Mouse (Mus musculus) intestine, postnatal 0 days (tissue): Measurements from ENCODE around the gene Hist1h3f. TPM values are rescaled to one million over a fixed set of nuclear protein-coding genes. Genes with fewer than 3 reads are reported as not detected.
"Not testable (repeated sequence)": the region's sequence is repeated elsewhere in the genome, so short reads cannot be mapped to it uniquely, and the experiment has no call there.

Experiments used
- ATAC-seq: fragments of 200-750 bp; cut with Nextera tagmentation; 2 replicates; pipeline ENCODE4 v1.8.0; 2017; ENCODE audit warnings: mild to moderate bottlenecking, moderate TSS enrichment, moderate library complexity
- H3K27ac ChIP-seq: fragments of 300-500 bp; sonication (generic); 2 replicates; pipeline ENCODE4 v1.5.1; 2014; ENCODE audit warnings: mild to moderate bottlenecking, low read depth, low read length, moderate library complexity
- H3K27me3 ChIP-seq: fragments of 300-500 bp; sonication (generic); replicated peaks from 2 replicates; pipeline ENCODE4 v1.6.1; 2014; ENCODE audit warnings: low read length, mixed read lengths; ENCODE audit not compliant: control insufficient read depth, insufficient read depth
- H3K36me3 ChIP-seq: fragments of 300-500 bp; sonication (generic); 2 replicates; pipeline ENCODE4 v1.6.1; 2014; ENCODE audit warnings: mild to moderate bottlenecking, moderate library complexity; ENCODE audit not compliant: control insufficient read depth, insufficient read depth
- H3K4me1 ChIP-seq: fragments of 300-500 bp; sonication (generic); replicated peaks from 2 replicates; pipeline ENCODE4 v1.6.1; 2014; ENCODE audit warnings: antibody characterized with exemption, low read length, mixed read lengths; ENCODE audit not compliant: control insufficient read depth, insufficient read depth
- H3K4me2 ChIP-seq: fragments of 300-500 bp; sonication (generic); replicated peaks from 2 replicates; pipeline ENCODE4 v1.6.1; 2014; ENCODE audit warnings: low read depth, mild to moderate bottlenecking, moderate library complexity
- H3K4me3 ChIP-seq: fragments of 300-500 bp; sonication (generic); 2 replicates; pipeline ENCODE4 v1.5.1; 2014; ENCODE audit warnings: low read depth, low read length
- H3K9ac ChIP-seq: fragments of 300-500 bp; sonication (generic); 2 replicates; pipeline ENCODE4 v1.6.1; 2014; ENCODE audit warnings: mild to moderate bottlenecking, low read depth, low read length
- H3K9me3 ChIP-seq: fragments of 300-500 bp; sonication (generic); 2 replicates; pipeline ENCODE4 v1.6.1; 2016; ENCODE audit warnings: mixed run types; ENCODE audit not compliant: control insufficient read depth
- CTCF ChIP-seq: sonication (generic); IDR thresholded peaks from 2 replicates; pipeline ENCODE4 v1.5.1; 2016; ENCODE audit warnings: low read depth, mild to moderate bottlenecking, control low read depth, antibody characterized with exemption, moderate library complexity
- WGBS: fragments of 180-500 bp; shearing (Covaris S2); extraction: QIAGEN DNeasy Blood & Tissue Kit; methylation state at CpG from one replicate; pipeline ENCODE4 v1.1.7; 2014; 5-methylcytosine and 5-hydroxymethylcytosine counted together
- polyA plus RNA-seq: library from polyadenylated mRNA; unstranded; fragments of >200 nt; fragmentation: Nextera tagmentation; extraction: Ambion mirVana; gene quantifications from 2 replicates; pipeline ENCODE4 v1.2.1, GENCODE M21; 2015

Hist1h3f gene
- polyA plus RNA-seq, 1 experiment from 2014 or later, result 0.37 TPM

GRCm38 (mm10) chr13:23564482-23564881, 20.6 kb downstream of the Hist1h3f start:
- Histone ChIP-seq H3K4me2 (no peak overlapping the region), H3K36me3 (no peaks in the 10 kb centered on the region), H3K9me3 (no peaks in the 10 kb centered on the region), H3K27me3 (no peaks in the 10 kb centered on the region), H3K4me1 (no peaks in the 10 kb centered on the region), H3K4me3 (no peak overlapping the region), H3K9ac (no peak overlapping the region), H3K27ac (no peak overlapping the region)
- TF ChIP-seq CTCF, result no peak
- 79% methylated on average over 2 of the region's 2 CpGs for WGBS
- no peak for ATAC-seq

- not testable (repeated sequence) for H3K27me3 ChIP-seq, H3K4me1 ChIP-seq, H3K36me3 ChIP-seq, H3K9me3 ChIP-seq
- peak overlapping the region; percentile 35 for H3K4me3 ChIP-seq
- 2% methylated on average over 17 of the region's 41 CpGs for WGBS
- ATAC-seq, result peak; percentile 34
- peak overlapping the region; percentile 69 for H3K4me2 ChIP-seq
- 0 out of 2 replicates have a peak overlapping the region, but pooled peaks have one; percentile 24 for H3K9ac ChIP-seq
- peak overlapping the region; percentile 84 for H3K27ac ChIP-seq
Measured at GRCm38 (mm10) chr13:23570261-23571021, 26.6 kb downstream of the Hist1h3f start.

- no peaks in the 10 kb centered on the region for H3K27me3 ChIP-seq
- 0% methylated on average over 18 of the region's 18 CpGs for WGBS
- H3K4me1 ChIP-seq, result peaks cover 6% of the 10 kb centered on the region; the same call in 1 of the 2 replicates
- H3K27ac ChIP-seq, result peak within 1 kb of the TSS; percentile 84
- H3K36me3 ChIP-seq, result no peaks in the 10 kb centered on the region
- peak within 1 kb of the TSS; percentile 35 for H3K4me3 ChIP-seq
- H3K9ac ChIP-seq, result peak within 1 kb of the TSS; percentile 41
- H3K4me2 ChIP-seq, result peak within 1 kb of the TSS; percentile 69
- ATAC-seq, result peak; percentile 84
- H3K9me3 ChIP-seq, result no peaks in the 10 kb centered on the region
- TF ChIP-seq CTCF, result no peak; the same call in 1 of the 2 replicates
Measured at GRCm38 (mm10) chr13:23571022-23571503, 27.2 kb downstream of the Hist1h3f start, which contains the start of the genes Hist1h2ae and Hist1h2bg. Gene Hist1h2ae (minus strand): TSS chr13:23571220. Gene Hist1h2bg (plus strand): TSS chr13:23571396.

GRCm38 (mm10) chr13:23571504-23572217, 27.8 kb downstream of the Hist1h3f start:
- peak overlapping the region; percentile 41 for H3K9ac ChIP-seq
- peak overlapping the region; percentile 69 for H3K4me2 ChIP-seq
- WGBS, result 0% methylated on average over 11 of the region's 34 CpGs
- not testable (repeated sequence) for H3K27me3 ChIP-seq, H3K36me3 ChIP-seq, H3K4me1 ChIP-seq, H3K9me3 ChIP-seq, ATAC-seq
- peak overlapping the region; percentile 84 for H3K27ac ChIP-seq
- peak overlapping the region; percentile 35 for H3K4me3 ChIP-seq

- Histone ChIP-seq H3K9me3 (no peaks in the 10 kb centered on the region), H3K36me3 (no peaks in the 10 kb centered on the region), H3K27ac (0 out of 2 replicates have a peak overlapping the region, but pooled peaks have one; percentile 65), H3K9ac (peak overlapping the region; percentile 41), H3K4me1 (peaks cover 9% of the 10 kb centered on the region; the same call in 1 of the 2 replicates), H3K4me3 (peak overlapping the region; percentile 35), H3K27me3 (no peaks in the 10 kb centered on the region), H3K4me2 (peak overlapping the region; percentile 69)
- ATAC-seq, result no peak
- TF ChIP-seq CTCF, result no peak
- WGBS, result 25% methylated on average over 2 of the region's 2 CpGs
Measured at GRCm38 (mm10) chr13:23572218-23573033, 28.6 kb downstream of the Hist1h3f start.

- not testable (repeated sequence) for ATAC-seq
Measured at GRCm38 (mm10) chr13:23573034-23573897, 29.4 kb downstream of the Hist1h3f start.

GRCm38 (mm10) chr13:23573898-23574524, 30.2 kb downstream of the Hist1h3f start, which contains the start of the genes Hist1h2bf and Hist1h2ad:
Gene Hist1h2bf (minus strand): TSS chr13:23574196.
Gene Hist1h2ad (plus strand): TSS chr13:23574381.
- not testable (repeated sequence) for H3K9me3 ChIP-seq, H3K4me1 ChIP-seq, H3K27me3 ChIP-seq, H3K36me3 ChIP-seq
- Histone ChIP-seq H3K9ac (peak within 1 kb of the TSS; percentile 53), H3K4me3 (peak within 1 kb of the TSS; percentile 35), H3K4me2 (peak within 1 kb of the TSS; percentile 69), H3K27ac (peak within 1 kb of the TSS; percentile 62)
- WGBS, result under 1% methylated on average over 28 of the region's 42 CpGs
- peak; percentile 87 for ATAC-seq

More at GRCm38 (mm10) chr13:23573034-23573897, 29.4 kb downstream of the Hist1h3f start:
- not testable (repeated sequence) for H3K4me1 ChIP-seq, H3K36me3 ChIP-seq, H3K9me3 ChIP-seq, H3K27me3 ChIP-seq
- Histone ChIP-seq H3K4me3 (peak overlapping the region; percentile 35), H3K9ac (peak overlapping the region; percentile 53), H3K27ac (peak overlapping the region; percentile 62), H3K4me2 (peak overlapping the region; percentile 69)
- WGBS, result 5% methylated on average over 17 of the region's 20 CpGs
